Mouse (Mus musculus) lung, embryonic 15.5 days (tissue): ENCODE results near the gene Cypt3. TPM values are rescaled to one million over a fixed set of nuclear protein-coding genes. Genes with fewer than 3 reads are reported as not detected.

Source experiments
- ATAC-seq: fragments of 200-750 bp; cut with Nextera tagmentation; 2 replicates; pipeline ENCODE4 v1.8.0; 2017; ENCODE audit warnings: moderate number of reproducible peaks, borderline replicate concordance; ENCODE audit not compliant: low FRiP score, low TSS enrichment; ENCODE audit errors: extremely low read depth
- H3K27ac ChIP-seq: fragments of 300-500 bp; sonication (generic); 2 replicates; pipeline ENCODE4 v1.5.1; 2015; ENCODE audit warnings: moderate library complexity, mild to moderate bottlenecking, inconsistent platforms
- H3K27me3 ChIP-seq: fragments of 300-500 bp; sonication (generic); 2 replicates; pipeline ENCODE4 v1.6.1; 2015; ENCODE audit warnings: inconsistent platforms
- H3K36me3 ChIP-seq: fragments of 300-500 bp; sonication (generic); 2 replicates; pipeline ENCODE4 v1.6.1; 2015; ENCODE audit warnings: inconsistent platforms
- H3K4me1 ChIP-seq: fragments of 300-500 bp; sonication (generic); 2 replicates; pipeline ENCODE4 v1.6.1; 2015; ENCODE audit warnings: inconsistent platforms
- H3K4me2 ChIP-seq: fragments of 300-500 bp; sonication (generic); 2 replicates; pipeline ENCODE4 v1.6.1; 2015; ENCODE audit warnings: inconsistent platforms, mild to moderate bottlenecking, moderate library complexity
- H3K4me3 ChIP-seq: fragments of 300-500 bp; sonication (generic); 2 replicates; pipeline ENCODE4 v1.5.1; 2015; ENCODE audit warnings: mild to moderate bottlenecking, inconsistent platforms
- H3K9ac ChIP-seq: fragments of 300-500 bp; sonication (generic); 2 replicates; pipeline ENCODE4 v1.6.1; 2015; ENCODE audit warnings: inconsistent platforms
- H3K9me3 ChIP-seq: fragments of 300-500 bp; sonication (generic); 2 replicates; pipeline ENCODE4 v1.6.1; 2016; ENCODE audit warnings: inconsistent platforms
- WGBS: fragments of 180-500 bp; shearing (Covaris S2); methylation state at CpG from one replicate; pipeline ENCODE4 v1.1.7; 2015; 5-methylcytosine and 5-hydroxymethylcytosine counted together
- polyA plus RNA-seq: library from polyadenylated mRNA; unstranded; fragments of >200 nt; fragmentation: Nextera tagmentation; extraction: Ambion mirVana; gene quantifications from 2 replicates; pipeline ENCODE4 v1.2.1, GENCODE M21; 2015

Cypt3 gene
- not detected in 2 replicates for polyA plus RNA-seq

GRCm38 (mm10) chrX:153558293-153558692 lies at the start of gene Cypt3:
Cypt3 (plus strand) TSS chrX:153558593.
- WGBS, result 64% methylated on average over 7 of the region's 7 CpGs
- Histone ChIP-seq H3K9me3 (no peaks in the 10 kb centered on the region), H3K4me1 (no peaks in the 10 kb centered on the region), H3K27ac (no peak within 1 kb of the TSS), H3K4me2 (no peak within 1 kb of the TSS), H3K27me3 (no peaks in the 10 kb centered on the region), H3K9ac (no peak within 1 kb of the TSS), H3K36me3 (no peaks in the 10 kb centered on the region), H3K4me3 (no peak within 1 kb of the TSS)
- ATAC-seq, result no peak

- Histone ChIP-seq H3K27ac (no peak overlapping the region), H3K27me3 (no peaks in the 10 kb centered on the region), H3K36me3 (no peaks in the 10 kb centered on the region), H3K9me3 (no peaks in the 10 kb centered on the region), H3K4me2 (no peak overlapping the region), H3K4me1 (no peaks in the 10 kb centered on the region), H3K9ac (no peak overlapping the region), H3K4me3 (no peak overlapping the region)
- no peak for ATAC-seq
- WGBS, result 69% methylated on average over 5 of the region's 5 CpGs
Observed at GRCm38 (mm10) chrX:153515491-153515890, 42.9 kb upstream of the Cypt3 start.

- H3K9me3 ChIP-seq, result no peaks in the 10 kb centered on the region
- no peaks in the 10 kb centered on the region for H3K27me3 ChIP-seq
Observed at GRCm38 (mm10) chrX:153528399-153528798, 30.0 kb upstream of the Cypt3 start.

GRCm38 (mm10) chrX:153556634-153557033 lies 1.8 kb upstream of the Cypt3 start:
- no peaks in the 10 kb centered on the region for H3K36me3 ChIP-seq
- H3K4me1 ChIP-seq, result no peaks in the 10 kb centered on the region
- no peaks in the 10 kb centered on the region for H3K27me3 ChIP-seq
- no peak overlapping the region for H3K4me2 ChIP-seq
- H3K9me3 ChIP-seq, result no peaks in the 10 kb centered on the region
- ATAC-seq, result no peak
- 65% methylated on average over 2 of the region's 2 CpGs for WGBS
- H3K4me3 ChIP-seq, result no peak overlapping the region
- no peak overlapping the region for H3K27ac ChIP-seq
- no peak overlapping the region for H3K9ac ChIP-seq

More at GRCm38 (mm10) chrX:153528399-153528798, 30.0 kb upstream of the Cypt3 start:
- H3K4me2 ChIP-seq, result no peak overlapping the region
- H3K4me1 ChIP-seq, result no peaks in the 10 kb centered on the region
- no peak for ATAC-seq
- no peak overlapping the region for H3K9ac ChIP-seq
- 15% methylated on average over 2 of the region's 2 CpGs for WGBS
- no peak overlapping the region for H3K4me3 ChIP-seq
- H3K27ac ChIP-seq, result no peak overlapping the region
- H3K36me3 ChIP-seq, result no peaks in the 10 kb centered on the region

GRCm38 (mm10) chrX:153564650-153565049 lies 6.3 kb downstream of the Cypt3 start:
- H3K9me3 ChIP-seq, result no peaks in the 10 kb centered on the region
- no peaks in the 10 kb centered on the region for H3K4me1 ChIP-seq
- ATAC-seq, result no peak
- H3K9ac ChIP-seq, result no peak overlapping the region
- no peak overlapping the region for H3K27ac ChIP-seq
- no peaks in the 10 kb centered on the region for H3K27me3 ChIP-seq
- no peak overlapping the region for H3K4me3 ChIP-seq
- WGBS, result 57% methylated on average over 1 of the region's 1 CpGs
- no peak overlapping the region for H3K4me2 ChIP-seq
- no peaks in the 10 kb centered on the region for H3K36me3 ChIP-seq

- Histone ChIP-seq H3K9me3 (no peaks in the 10 kb centered on the region), H3K27me3 (no peaks in the 10 kb centered on the region), H3K36me3 (no peaks in the 10 kb centered on the region), H3K4me2 (no peak overlapping the region), H3K27ac (no peak overlapping the region), H3K9ac (no peak overlapping the region), H3K4me1 (no peaks in the 10 kb centered on the region), H3K4me3 (no peak overlapping the region)
- ATAC-seq, result no peak
- WGBS, result 51% methylated on average over 2 of the region's 2 CpGs
Observed at GRCm38 (mm10) chrX:153599583-153599982, 41.2 kb downstream of the Cypt3 start.

Other genes starting within 250 kb of the Cypt3 start
- 19.6 and 20.3 TPM in 2 replicates for gene Ubqln2, start 60.4 kb upstream of the Cypt3 start, polyA plus RNA-seq
- gene Kctd12b, start 137.8 kb downstream of the Cypt3 start, polyA plus RNA-seq, result 8.6 and 9.4 TPM in 2 replicates
- 114 and 115 TPM in 2 replicates for gene Nbdy, start 165.0 kb downstream of the Cypt3 start, polyA plus RNA-seq